Mouse (Mus musculus) left cerebral cortex, adult 6 months (tissue): ENCODE data around the gene Prdm12. TPM values are rescaled to one million over a fixed set of nuclear protein-coding genes. Genes with fewer than 3 reads are reported as not detected.

Source experiments
- long read RNA-seq, 2 experiments: library from polyadenylated mRNA; unstranded; transcript quantifications; one replicate each; pipeline ENCODE4 v2.0.0; 2019 to 2020
- polyA plus RNA-seq: library from polyadenylated mRNA; unstranded; fragments of <200 nt; fragmentation: Nextera tagmentation; gene quantifications from 2 replicates; pipeline ENCODE4 v1.2.3, GENCODE M21; 2021

The Prdm12 gene
- not detected in 2 replicates for polyA plus RNA-seq
- long read RNA-seq, experiment 1, result 0 reads
- long read RNA-seq, experiment 2, result 0 reads

GRCm38 (mm10) chr2:31639901-31640608 lies at the start of gene Prdm12:
Gene Prdm12, plus strand, starts transcription at chr2:31640037.

GRCm38 (mm10) chr2:31670551-31671035 lies 30.8 kb downstream of the Prdm12 start, which contains the start of gene Exosc2:
Gene Exosc2, plus strand, starts transcription at chr2:31670715.

GRCm38 (mm10) chr2:31688074-31688925 lies 48.5 kb downstream of the Prdm12 start, which contains the start of gene Abl1:
Gene Abl1, plus strand, starts transcription at chr2:31688376.

Other genes starting within 250 kb of the Prdm12 start
- 65.8 and 75.5 TPM in 2 replicates for gene Ass1, start 169.8 kb upstream of the Prdm12 start, polyA plus RNA-seq
- gene Fubp3, start 67.4 kb upstream of the Prdm12 start, polyA plus RNA-seq, result 20.7 and 28.8 TPM in 2 replicates
- gene Exosc2, start 30.7 kb downstream of the Prdm12 start, polyA plus RNA-seq, result 16.3 and 18.5 TPM in 2 replicates
- gene Abl1, start 48.3 kb downstream of the Prdm12 start, polyA plus RNA-seq, result 4.2 and 5.5 TPM in 2 replicates
- gene Qrfp, start 170.5 kb downstream of the Prdm12 start, polyA plus RNA-seq, result 0.05 and 0.06 TPM in 2 replicates
- gene Fibcd1, start 206.0 kb downstream of the Prdm12 start, polyA plus RNA-seq, result 2.8 and 3.3 TPM in 2 replicates
- gene Lamc3, start 247.3 kb downstream of the Prdm12 start, polyA plus RNA-seq, result 0.42 and 0.49 TPM in 2 replicates